Mouse (Mus musculus) bone marrow macrophage, adult 2 months (primary cell): ENCODE data around the gene Foxp3. TPM values are rescaled to one million over a fixed set of nuclear protein-coding genes. Genes with fewer than 3 reads are reported as not detected.

Source experiments
- H3K27ac ChIP-seq: 2 replicates; pipeline ENCODE4 v1.5.1; 2012; ENCODE audit warnings: low read depth, low read length; ENCODE audit not compliant: insufficient read depth
- H3K4me1 ChIP-seq: 2 replicates; pipeline ENCODE4 v1.6.1; 2012; ENCODE audit warnings: low read length; ENCODE audit not compliant: control insufficient read depth, insufficient read depth
- H3K4me3 ChIP-seq: 2 replicates; pipeline ENCODE4 v1.5.1; 2012; ENCODE audit warnings: mild to moderate bottlenecking, low read length, moderate library complexity; ENCODE audit not compliant: insufficient read depth
- CTCF ChIP-seq: IDR thresholded peaks from 2 replicates; pipeline ENCODE4 v1.5.1; 2012; ENCODE audit warnings: low read depth, mild to moderate bottlenecking, low read length, moderate library complexity
- POLR2A ChIP-seq: IDR thresholded peaks from 2 replicates; pipeline ENCODE4 v1.6.1; 2012; ENCODE audit warnings: mild to moderate bottlenecking, low read depth, low read length, borderline replicate concordance
- polyA plus RNA-seq: library from polyadenylated mRNA; stranded (reverse); fragments of >200 nt; gene quantifications from 2 replicates; pipeline ENCODE4 v1.2.4, GENCODE M21; 2012; ENCODE audit not compliant: missing spikeins, insufficient read depth, insufficient read length

Foxp3 gene
- polyA plus RNA-seq, 1 experiment: not detected

DNA sequence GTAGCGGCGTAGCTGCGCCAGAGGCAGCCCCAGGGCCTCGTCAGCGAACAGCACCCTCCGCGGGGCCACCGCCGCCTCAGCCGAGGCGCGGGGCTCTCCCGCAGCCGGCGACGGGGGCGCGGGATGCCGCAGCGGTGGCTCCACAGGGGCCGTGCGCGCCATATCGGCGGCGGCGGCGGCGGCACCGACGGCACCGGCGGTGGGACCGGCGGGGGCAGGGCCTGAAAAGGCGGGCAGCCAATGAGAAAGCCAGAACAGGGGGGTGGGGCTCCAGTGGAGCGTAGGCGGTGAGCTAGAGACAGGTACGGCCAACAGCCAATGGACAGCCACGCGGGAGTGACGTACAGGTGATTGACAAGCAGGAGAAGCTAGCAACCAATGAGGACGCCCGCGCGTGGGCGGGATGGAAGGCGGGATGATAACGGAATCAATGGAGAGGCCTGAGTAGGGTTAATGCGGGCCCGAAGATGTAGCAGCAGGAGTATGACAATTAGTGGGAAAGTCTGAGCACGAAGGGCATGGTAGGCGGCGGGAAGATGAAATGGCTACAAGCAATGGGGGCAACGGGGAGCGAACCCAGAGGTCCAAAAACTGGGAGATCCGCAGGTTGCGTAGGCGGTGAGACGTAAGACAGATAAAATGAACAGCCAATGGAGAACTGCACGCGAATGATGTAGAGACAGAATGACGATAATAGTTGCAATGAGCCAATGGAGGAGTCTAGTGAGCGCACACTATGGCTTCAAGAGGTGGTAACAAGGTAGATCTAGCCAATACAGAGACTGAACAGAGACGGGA, 842 bp downstream of the Foxp3 start, which contains the start of gene Ppp1r3f:
Gene Ppp1r3f (minus strand): TSS at position 197 of the 798 bp plus-strand sequence.
- Histone ChIP-seq H3K4me3 (peak within 1 kb of the TSS; percentile 71), H3K27ac (peak within 1 kb of the TSS; percentile 66), H3K4me1 (peaks cover 25% of the 10 kb centered on the region)
- no peak for TF ChIP-seq CTCF
- TF ChIP-seq POLR2A: no peak

DNA sequence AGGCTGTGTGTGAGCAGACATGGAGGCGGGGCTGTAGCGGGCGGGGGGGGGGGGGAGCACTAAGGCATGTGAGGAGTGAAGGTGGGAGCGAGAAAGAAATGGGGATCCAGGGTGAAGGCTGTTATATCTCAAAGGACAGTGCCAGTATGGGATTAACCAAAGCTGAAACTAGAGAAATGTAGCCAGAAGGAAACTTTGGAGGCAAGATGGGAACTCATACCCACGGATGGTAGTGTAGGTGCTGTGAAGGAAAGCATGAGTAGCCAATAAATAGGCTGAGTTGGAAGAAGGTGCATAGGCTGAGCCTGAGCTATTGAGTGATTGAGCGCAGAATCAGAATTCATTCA, 1.4 kb downstream of the Foxp3 start:
- H3K4me3 ChIP-seq: peak overlapping the region; percentile 71
- H3K27ac ChIP-seq: no peak overlapping the region
- peaks cover 25% of the 10 kb centered on the region for H3K4me1 ChIP-seq
- no peak for TF ChIP-seq CTCF

DNA sequence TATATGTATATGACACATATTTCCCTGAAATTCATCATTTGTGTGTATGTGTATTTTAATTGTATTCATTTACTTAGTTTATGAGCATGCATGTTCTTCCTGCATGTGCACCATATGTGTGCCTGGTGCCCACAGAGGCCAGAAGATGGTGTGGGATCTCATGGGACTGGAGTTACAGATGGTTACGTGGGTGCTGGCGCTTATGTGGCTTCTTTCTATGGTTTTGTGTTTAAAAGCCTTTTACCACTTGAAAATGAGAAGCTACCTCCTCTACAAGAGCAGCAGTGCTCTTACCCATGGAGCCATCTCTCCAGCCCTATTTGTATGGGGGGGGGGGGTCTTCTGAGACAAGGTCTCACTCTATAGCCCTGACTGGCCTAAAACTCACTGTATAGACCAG, 7.7 kb downstream of the Foxp3 start:
- Histone ChIP-seq H3K4me1 (peaks cover 4% of the 10 kb centered on the region), H3K27ac (no peak overlapping the region), H3K4me3 (no peak overlapping the region)
- TF ChIP-seq CTCF: no peak
- no peak for TF ChIP-seq POLR2A

DNA sequence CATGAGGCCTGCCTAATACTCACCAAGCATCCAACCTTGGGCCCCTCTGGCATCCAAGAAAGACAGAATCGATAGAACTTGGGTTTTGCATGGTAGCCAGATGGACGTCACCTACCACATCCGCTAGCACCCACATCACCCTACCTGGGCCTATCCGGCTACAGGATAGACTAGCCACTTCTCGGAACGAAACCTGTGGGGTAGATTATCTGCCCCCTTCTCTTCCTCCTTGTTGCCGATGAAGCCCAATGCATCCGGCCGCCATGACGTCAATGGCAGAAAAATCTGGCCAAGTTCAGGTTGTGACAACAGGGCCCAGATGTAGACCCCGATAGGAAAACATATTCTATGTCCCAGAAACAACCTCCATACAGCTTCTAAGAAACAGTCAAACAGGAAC, 10.4 kb downstream of the Foxp3 start:
- TF ChIP-seq CTCF: no peak
- no peak for TF ChIP-seq POLR2A
- H3K4me3 ChIP-seq: no peak overlapping the region
- H3K4me1 ChIP-seq: no peaks in the 10 kb centered on the region
- H3K27ac ChIP-seq: no peak overlapping the region

DNA sequence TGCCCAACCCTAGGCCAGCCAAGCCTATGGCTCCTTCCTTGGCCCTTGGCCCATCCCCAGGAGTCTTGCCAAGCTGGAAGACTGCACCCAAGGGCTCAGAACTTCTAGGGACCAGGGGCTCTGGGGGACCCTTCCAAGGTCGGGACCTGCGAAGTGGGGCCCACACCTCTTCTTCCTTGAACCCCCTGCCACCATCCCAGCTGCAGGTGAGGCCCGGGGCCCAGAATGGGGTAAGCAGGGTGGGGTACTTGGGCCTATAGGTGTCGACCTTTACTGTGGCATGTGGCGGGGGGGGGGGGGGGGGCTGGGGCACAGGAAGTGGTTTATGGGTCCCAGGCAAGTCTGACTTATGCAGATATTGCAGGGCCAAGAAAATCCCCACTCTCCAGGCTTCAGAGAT, 12.9 kb downstream of the Foxp3 start:
- no peaks in the 10 kb centered on the region for H3K4me1 ChIP-seq
- H3K4me3 ChIP-seq: no peak overlapping the region
- TF ChIP-seq CTCF (no peak), POLR2A (no peak)
- no peak overlapping the region for H3K27ac ChIP-seq

DNA sequence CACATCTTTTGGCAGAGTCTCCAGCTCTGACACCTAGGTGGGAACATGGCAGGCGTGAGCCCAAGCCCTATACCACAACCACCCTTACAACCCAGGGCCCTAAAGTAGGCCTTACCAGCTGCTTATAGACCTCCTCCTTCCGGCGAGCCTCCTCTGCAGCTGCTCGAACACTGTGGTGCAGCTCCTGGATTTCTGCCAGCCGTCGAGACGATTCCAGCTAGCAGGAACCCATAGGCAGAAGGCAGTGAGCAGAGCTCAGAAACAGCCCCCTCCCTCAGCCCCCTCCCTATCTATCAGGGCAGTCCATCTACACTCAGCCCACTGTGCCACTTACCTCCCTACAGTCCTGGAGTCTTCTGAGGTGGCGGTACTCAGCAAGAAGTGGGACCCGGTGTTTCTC, 21.9 kb downstream of the Foxp3 start:
- no peak overlapping the region for H3K4me3 ChIP-seq
- H3K4me1 ChIP-seq: no peaks in the 10 kb centered on the region
- no peak overlapping the region for H3K27ac ChIP-seq
- no peak for TF ChIP-seq POLR2A
- TF ChIP-seq CTCF: no peak

DNA sequence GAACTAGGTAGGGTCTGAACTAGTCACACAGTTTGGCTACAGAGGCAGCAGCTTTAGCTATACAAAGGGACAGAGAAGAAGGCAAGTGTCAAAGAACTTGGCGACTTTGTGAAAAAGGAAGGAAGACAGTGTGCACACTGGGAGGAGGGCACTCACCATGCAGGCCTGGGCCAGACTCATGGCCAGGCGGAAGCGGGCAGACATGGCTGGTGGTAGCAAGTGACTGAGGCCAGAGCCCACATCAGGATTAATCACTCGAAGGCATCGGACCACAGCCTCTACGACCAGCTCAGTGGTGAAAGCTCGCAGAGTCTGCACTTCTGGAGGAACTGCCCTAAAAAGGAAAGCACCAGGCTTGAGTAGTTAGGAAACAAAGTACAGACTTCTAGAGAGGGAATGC, 30.6 kb downstream of the Foxp3 start:
- Histone ChIP-seq H3K27ac (peak overlapping the region; percentile 54), H3K4me1 (peaks cover 7% of the 10 kb centered on the region)

DNA sequence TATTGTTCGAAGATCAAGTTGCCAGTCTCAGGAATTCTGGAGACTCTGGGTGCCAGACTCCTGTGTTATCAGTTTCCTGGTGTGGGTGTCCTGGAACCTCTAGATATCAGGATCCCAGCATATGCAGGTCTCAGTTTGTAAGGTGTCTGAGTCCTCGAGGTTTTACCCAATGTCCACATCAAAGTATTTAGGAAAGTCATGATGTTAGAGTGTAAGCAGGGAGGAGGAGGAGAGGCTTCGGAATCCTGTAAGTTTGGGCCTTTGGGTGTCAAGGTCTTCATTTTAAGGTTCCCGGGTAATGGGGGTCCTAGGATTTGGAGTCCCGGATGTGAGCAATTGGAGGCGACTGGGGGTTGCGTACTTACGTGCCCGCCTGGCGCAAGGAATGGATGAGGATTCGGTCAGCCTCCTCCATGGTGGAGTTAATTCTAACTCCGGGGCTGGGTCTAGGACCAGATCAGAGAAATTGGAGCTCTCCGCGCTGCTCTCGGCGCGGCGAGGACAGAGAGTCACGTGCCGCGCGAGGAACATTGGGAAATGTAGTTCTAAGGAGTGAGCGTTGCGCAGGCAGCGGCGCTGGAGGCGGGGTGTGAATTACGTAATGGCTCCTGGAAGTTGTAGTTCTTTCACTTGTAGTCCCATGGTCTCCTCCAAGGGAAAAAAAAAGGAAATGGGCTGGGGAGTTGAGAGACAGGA, 31.6 kb downstream of the Foxp3 start, which contains the start of gene Ccdc22:
Gene Ccdc22 (minus strand): TSS at position 639 of the 696 bp plus-strand sequence.
- Histone ChIP-seq H3K4me1 (peaks cover 7% of the 10 kb centered on the region), H3K27ac (peak within 1 kb of the TSS; percentile 54), H3K4me3 (peak within 1 kb of the TSS; percentile 90)
- TF ChIP-seq CTCF (no peak), POLR2A (no peak)

More for the DNA sequence above, 30.6 kb downstream of the Foxp3 start:
- H3K4me3 ChIP-seq: peak overlapping the region; percentile 90
- TF ChIP-seq POLR2A: no peak
- no peak for TF ChIP-seq CTCF

DNA sequence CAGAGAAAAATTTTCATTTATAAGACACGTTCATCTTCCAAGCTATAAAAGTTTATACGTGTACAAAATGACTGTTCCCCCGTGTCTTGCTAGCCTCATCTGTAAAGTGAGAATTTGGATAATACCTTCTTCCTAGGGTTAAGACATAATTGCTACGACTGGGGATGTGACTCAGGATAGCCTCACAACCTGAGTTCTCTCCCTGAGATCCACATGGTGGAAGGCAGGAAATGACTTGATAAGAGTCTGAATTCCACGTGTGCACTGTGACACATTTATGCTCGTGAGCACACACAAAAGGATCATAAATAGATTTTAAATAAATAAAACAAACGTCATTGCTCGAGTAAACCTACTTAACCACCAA, 32.1 kb downstream of the Foxp3 start:
- Histone ChIP-seq H3K4me3 (no peak overlapping the region; the same call in 1 of the 2 replicates), H3K4me1 (peaks cover 7% of the 10 kb centered on the region), H3K27ac (no peak overlapping the region)
- no peak for TF ChIP-seq CTCF

DNA sequence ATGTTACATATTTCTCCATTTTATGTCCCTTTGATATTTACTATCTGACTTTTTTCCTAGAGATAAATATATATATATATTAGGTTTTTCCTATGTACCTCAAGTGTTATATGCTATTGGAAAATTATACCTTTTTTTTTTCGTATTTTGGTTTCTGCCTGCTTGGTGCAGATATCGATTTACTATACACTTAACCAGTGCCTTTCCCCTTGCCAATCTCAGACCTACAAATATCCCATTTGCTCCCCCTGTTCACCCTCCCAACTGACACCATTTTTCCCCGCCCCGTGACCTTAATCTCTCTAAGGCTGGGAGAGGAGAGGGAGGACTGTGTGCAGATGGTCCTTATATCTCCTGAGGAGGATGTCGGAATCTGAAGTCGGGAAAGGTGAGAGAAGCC, 33.3 kb downstream of the Foxp3 start, which contains the start of gene Cacna1f:
Gene Cacna1f (plus strand): TSS at position 301 of the 400 bp plus-strand sequence.
- no peak within 1 kb of the TSS for H3K4me3 ChIP-seq
- peaks cover 10% of the 10 kb centered on the region for H3K4me1 ChIP-seq
- TF ChIP-seq CTCF (no peak), POLR2A (no peak)
- no peak within 1 kb of the TSS for H3K27ac ChIP-seq
